Mouse (Mus musculus) midbrain, embryonic 14.5 days (tissue): Measurements from ENCODE around the gene Mpnd. TPM values are rescaled to one million over a fixed set of nuclear protein-coding genes. Genes with fewer than 3 reads are reported as not detected.

Source experiments
- ATAC-seq: fragments of 200-750 bp; cut with Nextera tagmentation; 2 replicates; pipeline ENCODE4 v1.8.0; 2017; ENCODE audit warnings: moderate number of reproducible peaks, moderate library complexity; ENCODE audit not compliant: low FRiP score, low TSS enrichment
- DNase-seq: peaks from one replicate; pipeline ENCODE4 v3.0.0-alpha.2; 2015
- H3K27ac ChIP-seq: fragments of 300-500 bp; sonication (generic); replicated peaks from 2 replicates; pipeline ENCODE4 v1.5.1; 2014; ENCODE audit warnings: mild to moderate bottlenecking, low read depth, low read length, moderate library complexity
- H3K27me3 ChIP-seq: fragments of 300-500 bp; sonication (generic); 2 replicates; pipeline ENCODE4 v1.6.1; 2014; ENCODE audit warnings: low read length, control low read depth, mixed read lengths; ENCODE audit not compliant: control insufficient read depth, insufficient read depth
- H3K36me3 ChIP-seq: fragments of 300-500 bp; sonication (generic); 2 replicates; pipeline ENCODE4 v1.6.1; 2014; ENCODE audit warnings: low read length, control low read depth; ENCODE audit not compliant: control insufficient read depth, insufficient read depth
- H3K4me1 ChIP-seq: fragments of 300-500 bp; sonication (generic); 2 replicates; pipeline ENCODE4 v1.6.1; 2014; ENCODE audit warnings: mild to moderate bottlenecking, antibody characterized with exemption, low read length, control low read depth; ENCODE audit not compliant: control insufficient read depth, insufficient read depth
- H3K4me2 ChIP-seq: fragments of 300-500 bp; sonication (generic); 2 replicates; pipeline ENCODE4 v1.6.1; 2014; ENCODE audit warnings: mild to moderate bottlenecking, low read length, moderate library complexity
- H3K4me3 ChIP-seq: fragments of 300-500 bp; sonication (generic); replicated peaks from 2 replicates; pipeline ENCODE4 v1.5.1; 2014; ENCODE audit warnings: low read depth, low read length
- H3K9ac ChIP-seq: fragments of 300-500 bp; sonication (generic); replicated peaks from 2 replicates; pipeline ENCODE4 v1.6.1; 2014; ENCODE audit warnings: mild to moderate bottlenecking, low read length, moderate library complexity
- H3K9me3 ChIP-seq: fragments of 300-500 bp; sonication (generic); 2 replicates; pipeline ENCODE4 v1.6.1; 2016; ENCODE audit warnings: low read length, control low read depth, mixed read lengths; ENCODE audit not compliant: control insufficient read depth
- WGBS: fragments of 180-500 bp; shearing (Covaris S2); extraction: QIAGEN DNeasy Blood & Tissue Kit; methylation state at CpG from one replicate; pipeline ENCODE4 v1.1.7; 2014; 5-methylcytosine and 5-hydroxymethylcytosine counted together
- polyA plus RNA-seq: library from polyadenylated mRNA; unstranded; fragments of >200 nt; fragmentation: Nextera tagmentation; extraction: Ambion mirVana; gene quantifications from 2 replicates; pipeline ENCODE4 v1.2.1, GENCODE M21; 2014

Mpnd gene
- polyA plus RNA-seq, 1 experiment from 2014 or later, result 164 TPM

DNA sequence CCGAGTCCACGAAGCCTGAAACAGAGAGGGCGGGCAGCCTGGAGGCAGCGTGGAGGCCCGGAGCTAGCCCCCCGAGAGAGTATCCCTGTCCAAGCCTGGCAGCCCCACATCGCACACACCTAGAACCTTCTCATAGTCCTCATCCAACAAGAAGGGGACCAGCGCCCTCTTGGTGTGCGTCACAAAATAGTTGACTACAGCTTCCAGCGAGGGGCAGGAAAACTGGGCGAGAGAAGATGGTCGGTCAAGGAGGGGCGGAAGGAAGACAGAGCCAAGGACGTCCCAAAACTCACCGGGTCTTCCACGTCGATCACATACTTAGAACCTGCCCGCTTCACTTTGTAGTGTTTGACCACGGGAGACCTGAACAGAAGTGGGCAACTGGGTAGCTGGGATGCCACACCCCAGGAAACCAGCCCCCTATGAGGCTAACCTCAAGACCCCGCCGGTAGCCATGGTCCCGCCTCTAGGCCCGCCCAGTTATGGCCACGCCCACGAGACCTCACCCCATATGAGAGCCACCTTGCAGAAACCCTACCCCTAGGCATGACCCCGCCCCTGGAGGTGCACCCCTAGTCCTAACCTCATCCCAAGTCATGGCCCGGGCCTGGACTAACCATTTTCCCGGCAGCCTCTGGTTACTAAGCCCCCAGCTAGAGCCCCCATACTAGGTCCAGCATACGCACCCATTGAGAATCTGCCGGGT lies 5.6 kb upstream of the Mpnd start:
- Histone ChIP-seq H3K4me1 (no peaks in the 10 kb centered on the region), H3K9me3 (no peaks in the 10 kb centered on the region), H3K9ac (no peak overlapping the region), H3K36me3 (peaks cover 27% of the 10 kb centered on the region), H3K4me2 (no peak overlapping the region), H3K27me3 (peaks cover 9% of the 10 kb centered on the region; the same call in 1 of the 2 replicates), H3K4me3 (no peak overlapping the region), H3K27ac (no peak overlapping the region)
- whole genome bisulfite sequencing, result 10% methylated on average over 30 of the region's 30 CpGs
- ATAC-seq (peak; percentile 32; the same call in 1 of the 2 replicates), DNase-seq (no peak)

- Histone ChIP-seq H3K4me3 (no peak overlapping the region), H3K4me2 (no peak overlapping the region), H3K9ac (no peak overlapping the region), H3K4me1 (peaks cover 4% of the 10 kb centered on the region; the same call in 1 of the 2 replicates), H3K27ac (no peak overlapping the region), H3K27me3 (peaks cover 9% of the 10 kb centered on the region; the same call in 1 of the 2 replicates), H3K9me3 (no peaks in the 10 kb centered on the region), H3K36me3 (no peaks in the 10 kb centered on the region)
- 92% methylated on average over 3 of the region's 3 CpGs for WGBS
- ATAC-seq, result no peak
- no peak for DNase-seq
Measured at GRCm38 (mm10) chr17:56003000-56003399, 2.5 kb upstream of the Mpnd start.

DNA sequence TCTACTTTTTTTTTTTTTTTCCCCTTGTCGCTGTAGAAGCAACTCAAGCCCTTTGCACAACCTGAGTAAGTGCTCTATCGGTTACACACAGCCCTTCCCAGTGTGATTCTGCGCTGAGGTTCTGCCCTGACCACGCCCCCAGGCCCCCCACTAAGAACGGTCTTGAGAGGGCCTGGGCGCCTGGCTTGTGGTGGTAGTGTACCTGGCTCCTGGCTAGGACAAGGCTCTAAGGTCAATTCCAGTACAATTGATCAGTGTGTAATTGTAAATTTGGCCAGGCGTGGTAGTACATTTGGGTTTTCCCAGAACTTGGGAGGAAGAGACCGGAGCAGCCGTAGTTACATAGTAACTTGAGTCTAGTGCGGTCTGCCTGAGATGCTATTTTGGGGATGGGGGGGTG lies 1.4 kb downstream of the Mpnd start:
- H3K4me3 ChIP-seq, result no peak overlapping the region
- peaks cover 21% of the 10 kb centered on the region for H3K4me1 ChIP-seq
- H3K27me3 ChIP-seq, result no peaks in the 10 kb centered on the region
- 53% methylated on average over 10 of the region's 10 CpGs for WGBS
- no peak for DNase-seq
- no peaks in the 10 kb centered on the region for H3K9me3 ChIP-seq
- H3K4me2 ChIP-seq, result no peak overlapping the region
- peaks cover 12% of the 10 kb centered on the region for H3K36me3 ChIP-seq
- H3K9ac ChIP-seq, result no peak overlapping the region
- H3K27ac ChIP-seq, result peak overlapping the region; percentile 97; the same call in 1 of the 2 replicates
- no peak for ATAC-seq

DNA sequence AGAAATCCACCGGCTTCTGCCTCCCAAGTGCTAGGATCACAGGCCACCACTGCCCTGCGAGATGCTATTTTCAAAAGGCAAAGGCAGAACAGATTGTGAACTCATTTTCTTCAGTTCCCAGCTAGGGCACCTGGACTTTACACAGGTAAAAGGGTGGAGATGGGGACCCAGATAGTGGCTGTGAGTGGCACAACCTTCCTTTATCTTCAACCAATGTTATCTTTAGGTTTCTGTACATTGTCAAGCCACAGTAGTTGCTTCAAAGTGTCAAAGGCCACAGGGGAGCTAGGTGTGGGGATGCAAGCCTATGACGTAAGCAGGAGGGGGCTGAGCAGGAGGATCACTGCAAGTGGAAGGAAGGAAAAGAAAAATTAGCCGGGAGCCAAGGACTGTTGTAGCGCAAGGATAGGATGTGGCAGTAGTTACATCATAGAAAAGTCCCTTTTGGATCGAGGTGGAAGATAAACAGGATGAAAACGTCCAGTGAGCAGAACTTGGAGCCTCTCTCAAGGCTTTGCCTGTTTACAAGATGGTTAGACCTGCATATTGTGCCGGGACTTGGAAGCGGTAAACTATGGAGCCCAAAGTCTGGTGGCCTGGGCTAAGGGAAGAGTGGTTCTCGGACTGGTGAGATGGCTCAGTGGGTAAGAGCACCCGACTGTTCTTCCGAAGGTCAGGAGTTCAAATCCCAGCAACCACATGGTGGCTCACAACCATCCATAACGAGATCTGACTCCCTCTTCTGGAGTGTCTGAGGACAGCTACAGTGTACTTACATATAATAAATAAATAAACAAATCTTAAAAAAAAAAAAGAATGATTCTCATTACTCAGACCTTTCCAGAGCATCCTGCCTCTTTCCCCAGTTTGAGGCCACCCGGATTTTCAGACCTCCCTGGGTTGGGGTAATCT lies 2.2 kb downstream of the Mpnd start:
- DNase-seq, result peak; percentile 46
- peak overlapping the region; percentile 97 for H3K27ac ChIP-seq
- no peak; the same call in 1 of the 2 replicates for ATAC-seq
- no peaks in the 10 kb centered on the region for H3K9me3 ChIP-seq
- H3K36me3 ChIP-seq, result peaks cover 19% of the 10 kb centered on the region
- 35% methylated on average over 13 of the region's 14 CpGs for WGBS
- H3K27me3 ChIP-seq, result no peaks in the 10 kb centered on the region
- no peak overlapping the region for H3K9ac ChIP-seq
- peak overlapping the region; percentile 98 for H3K4me2 ChIP-seq
- H3K4me1 ChIP-seq, result peaks cover 21% of the 10 kb centered on the region
- peak overlapping the region; percentile 76 for H3K4me3 ChIP-seq

DNA sequence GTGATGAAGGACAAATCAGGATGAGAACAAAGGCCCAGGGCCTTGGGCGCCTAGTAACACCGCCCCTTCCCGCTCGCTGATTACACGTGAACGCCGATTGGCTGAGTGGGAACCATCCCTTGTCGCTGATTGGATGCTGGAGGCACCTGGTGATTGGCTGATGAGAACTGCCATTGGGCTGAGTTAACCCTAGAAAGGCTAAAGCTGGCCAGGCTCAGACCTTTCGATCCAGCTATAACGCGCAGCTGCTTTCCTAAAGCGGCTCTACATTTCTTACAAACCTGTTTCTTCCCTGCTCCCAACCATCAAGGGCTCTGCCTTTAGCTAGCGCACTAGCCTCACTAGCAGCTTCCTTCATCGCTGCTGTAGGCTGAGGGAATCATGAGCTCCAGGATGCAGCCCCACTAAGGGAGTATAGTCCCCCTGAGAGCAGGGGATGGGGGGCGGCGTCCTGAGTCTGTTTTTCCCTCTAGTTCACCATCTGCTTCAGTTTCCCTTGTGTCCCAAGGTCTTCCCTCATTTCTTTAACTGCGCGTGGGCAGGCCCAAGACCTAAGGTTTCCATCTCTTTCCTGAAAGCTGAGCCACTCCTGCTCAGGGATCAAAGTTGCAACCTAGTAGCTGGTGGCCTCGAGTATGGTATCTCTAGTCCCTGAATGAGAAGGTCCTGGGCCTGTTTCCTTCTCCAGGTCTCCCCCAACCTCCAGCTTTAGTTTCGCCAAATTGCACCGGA lies 3.0 kb downstream of the Mpnd start:
- under 1% methylated on average over 21 of the region's 21 CpGs for WGBS
- ATAC-seq, result peak; percentile 93
- H3K4me1 ChIP-seq, result peaks cover 21% of the 10 kb centered on the region

GRCm38 (mm10) chr17:56009088-56009961 lies 3.8 kb downstream of the Mpnd start:
- Histone ChIP-seq H3K4me3 (peak overlapping the region; percentile 76), H3K9ac (peak overlapping the region; percentile 82), H3K4me2 (peak overlapping the region; percentile 98), H3K27me3 (no peaks in the 10 kb centered on the region), H3K36me3 (peaks cover 29% of the 10 kb centered on the region), H3K27ac (peak overlapping the region; percentile 97), H3K9me3 (no peaks in the 10 kb centered on the region), H3K4me1 (peaks cover 21% of the 10 kb centered on the region)
- peak; percentile 94 for DNase-seq
- WGBS, result 1% methylated on average over 58 of the region's 62 CpGs
- peak; percentile 88 for ATAC-seq

More for the DNA sequence above, 3.0 kb downstream of the Mpnd start:
- H3K4me3 ChIP-seq, result peak overlapping the region; percentile 76
- H3K27me3 ChIP-seq, result no peaks in the 10 kb centered on the region
- peaks cover 25% of the 10 kb centered on the region for H3K36me3 ChIP-seq
- H3K4me2 ChIP-seq, result peak overlapping the region; percentile 98
- H3K9me3 ChIP-seq, result no peaks in the 10 kb centered on the region
- peak overlapping the region; percentile 82 for H3K9ac ChIP-seq
- peak; percentile 98 for DNase-seq
- peak overlapping the region; percentile 97 for H3K27ac ChIP-seq

GRCm38 (mm10) chr17:56009962-56010240 lies 4.4 kb downstream of the Mpnd start:
- WGBS, result 34% methylated on average over 2 of the region's 2 CpGs
- Histone ChIP-seq H3K36me3 (peaks cover 32% of the 10 kb centered on the region), H3K27me3 (no peaks in the 10 kb centered on the region), H3K9me3 (no peaks in the 10 kb centered on the region), H3K4me3 (peak overlapping the region; percentile 76), H3K4me2 (peak overlapping the region; percentile 98), H3K4me1 (peaks cover 21% of the 10 kb centered on the region), H3K9ac (peak overlapping the region; percentile 82), H3K27ac (peak overlapping the region; percentile 97)
- no peak for DNase-seq
- no peak for ATAC-seq

GRCm38 (mm10) chr17:56010255-56010654 lies 4.7 kb downstream of the Mpnd start:
- H3K4me3 ChIP-seq, result peak overlapping the region; percentile 76
- H3K9ac ChIP-seq, result peak overlapping the region; percentile 82; the same call in 1 of the 2 replicates
- 73% methylated on average over 14 of the region's 14 CpGs for WGBS
- H3K27ac ChIP-seq, result peak overlapping the region; percentile 97; the same call in 1 of the 2 replicates
- H3K9me3 ChIP-seq, result no peaks in the 10 kb centered on the region
- H3K36me3 ChIP-seq, result peaks cover 35% of the 10 kb centered on the region
- no peaks in the 10 kb centered on the region for H3K27me3 ChIP-seq
- DNase-seq (no peak), ATAC-seq (no peak)
- H3K4me2 ChIP-seq, result peak overlapping the region; percentile 98
- H3K4me1 ChIP-seq, result peaks cover 21% of the 10 kb centered on the region
